Mouse (Mus musculus) kidney, adult 2 months (tissue): ENCODE results near the gene Abhd2. TPM values are rescaled to one million over a fixed set of nuclear protein-coding genes. Genes with fewer than 3 reads are reported as not detected.

Experiments used
- DNase-seq: peaks from one replicate; pipeline ENCODE4 v3.0.0; 2021
- H3K27ac ChIP-seq: fragments of 200-500 bp; 2 replicates; pipeline ENCODE4 v1.5.1; 2012; ENCODE audit warnings: low read depth, low read length, control low read depth, inconsistent platforms; ENCODE audit not compliant: insufficient read depth
- H3K27me3 ChIP-seq: fragments of 200-500 bp; replicated peaks from 2 replicates; pipeline ENCODE4 v1.6.1; 2012; ENCODE audit warnings: mild to moderate bottlenecking, moderate library complexity, low read length, inconsistent platforms; ENCODE audit not compliant: control insufficient read depth, insufficient read depth
- H3K36me3 ChIP-seq: fragments of 200-500 bp; 2 replicates; pipeline ENCODE4 v1.6.1; 2012; ENCODE audit warnings: mild to moderate bottlenecking, moderate library complexity, low read length, inconsistent platforms; ENCODE audit not compliant: control insufficient read depth, insufficient read depth
- H3K4me1 ChIP-seq: fragments of 200-500 bp; 2 replicates; pipeline ENCODE4 v1.6.1; 2011; ENCODE audit warnings: low read length; ENCODE audit not compliant: control insufficient read depth, insufficient read depth
- H3K4me3 ChIP-seq: fragments of 200-500 bp; 2 replicates; pipeline ENCODE4 v1.5.1; 2011; ENCODE audit warnings: mild to moderate bottlenecking, low read depth, low read length, control low read depth; ENCODE audit not compliant: insufficient read depth
- CTCF ChIP-seq: fragments of 200-500 bp; conservative IDR thresholded peaks from 2 replicates; pipeline ENCODE4 v1.5.1; 2011; ENCODE audit warnings: low read depth, mild to moderate bottlenecking, control low read depth, low read length, moderate library complexity, mixed read lengths; ENCODE audit not compliant: insufficient read depth, insufficient read length
- POLR2A ChIP-seq: fragments of 200-500 bp; IDR thresholded peaks from one replicate; pipeline ENCODE4 v1.6.1; 2011; ENCODE audit warnings: low read depth, low read length, control low read depth
- WGBS: fragments of 180-500 bp; shearing (Covaris S2); methylation state at CpG from one replicate; pipeline ENCODE4 v1.1.7; 2018; 5-methylcytosine and 5-hydroxymethylcytosine counted together
- polyA plus RNA-seq: library from polyadenylated mRNA; depleted of rRNA; stranded (reverse); fragments of >200 nt; gene quantifications from 2 replicates; pipeline ENCODE4 v1.2.3, GENCODE M21; 2012

Abhd2 gene
- polyA plus RNA-seq, 1 experiment, result 29.4 TPM

DNA sequence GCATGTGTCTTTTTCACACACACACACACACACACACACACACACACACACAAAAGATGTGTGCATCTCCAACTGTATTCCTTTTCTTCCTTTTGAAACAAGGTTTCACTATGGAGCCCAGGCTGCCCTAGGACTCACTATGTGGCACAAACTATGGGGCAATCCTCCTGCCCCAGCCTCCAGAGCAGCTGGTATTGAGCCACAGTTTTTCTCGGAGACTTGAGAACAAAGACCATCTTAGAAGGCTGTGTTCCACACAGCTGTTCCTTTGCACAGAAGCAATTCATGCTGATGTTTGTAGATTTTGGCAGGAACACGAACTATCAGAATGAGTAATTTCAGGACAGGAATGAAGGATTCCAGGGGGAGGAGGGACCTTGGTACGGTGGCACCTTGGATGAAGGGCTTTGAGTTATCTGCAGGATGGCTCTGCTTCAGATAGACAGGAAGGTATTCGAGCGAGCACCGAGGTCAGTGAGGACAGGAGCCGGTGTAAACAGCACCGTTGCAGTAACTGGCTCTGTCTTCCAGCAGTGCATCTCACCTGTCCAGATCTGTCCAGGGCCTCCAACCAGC is 35.5 kb downstream of the Abhd2 start:
- Histone ChIP-seq H3K27ac (no peak overlapping the region), H3K27me3 (no peaks in the 10 kb centered on the region), H3K4me3 (no peak overlapping the region), H3K36me3 (no peaks in the 10 kb centered on the region), H3K4me1 (peaks cover 36% of the 10 kb centered on the region)
- DNase-seq, result peak; percentile 34
- WGBS, result 27% methylated on average over 8 of the region's 8 CpGs
- TF ChIP-seq CTCF (no peak), POLR2A (no peak)

GRCm38 (mm10) chr7:79309247-79310190 is 36.5 kb downstream of the Abhd2 start:
- H3K4me1 ChIP-seq, result peaks cover 36% of the 10 kb centered on the region
- 27% methylated on average over 19 of the region's 19 CpGs for WGBS
- TF ChIP-seq CTCF (peak; percentile 53), POLR2A (no peak)
- H3K27ac ChIP-seq, result peak overlapping the region; percentile 22; the same call in 1 of the 2 replicates
- peak; percentile 63 for DNase-seq
- no peak overlapping the region for H3K4me3 ChIP-seq
- H3K27me3 ChIP-seq, result no peaks in the 10 kb centered on the region
- no peaks in the 10 kb centered on the region for H3K36me3 ChIP-seq

- H3K36me3 ChIP-seq, result no peaks in the 10 kb centered on the region
- peaks cover 36% of the 10 kb centered on the region for H3K4me1 ChIP-seq
- DNase-seq, result peak; percentile 29
- no peaks in the 10 kb centered on the region for H3K27me3 ChIP-seq
- 43% methylated on average over 1 of the region's 1 CpGs for whole genome bisulfite sequencing
- H3K4me3 ChIP-seq, result no peak overlapping the region
- no peak overlapping the region for H3K27ac ChIP-seq
- TF ChIP-seq CTCF (no peak), POLR2A (no peak)
These were observed 37.2 kb downstream of the Abhd2 start for GRCm38 (mm10) chr7:79310191-79310555.

GRCm38 (mm10) chr7:79311420-79311988 is 38.5 kb downstream of the Abhd2 start:
- 70% methylated on average over 5 of the region's 5 CpGs for WGBS
- peak; percentile 47 for DNase-seq
- H3K4me1 ChIP-seq, result peaks cover 25% of the 10 kb centered on the region
- TF ChIP-seq CTCF (no peak), POLR2A (no peak)
- H3K36me3 ChIP-seq, result no peaks in the 10 kb centered on the region
- H3K4me3 ChIP-seq, result no peak overlapping the region
- H3K27me3 ChIP-seq, result no peaks in the 10 kb centered on the region
- no peak overlapping the region for H3K27ac ChIP-seq

DNA sequence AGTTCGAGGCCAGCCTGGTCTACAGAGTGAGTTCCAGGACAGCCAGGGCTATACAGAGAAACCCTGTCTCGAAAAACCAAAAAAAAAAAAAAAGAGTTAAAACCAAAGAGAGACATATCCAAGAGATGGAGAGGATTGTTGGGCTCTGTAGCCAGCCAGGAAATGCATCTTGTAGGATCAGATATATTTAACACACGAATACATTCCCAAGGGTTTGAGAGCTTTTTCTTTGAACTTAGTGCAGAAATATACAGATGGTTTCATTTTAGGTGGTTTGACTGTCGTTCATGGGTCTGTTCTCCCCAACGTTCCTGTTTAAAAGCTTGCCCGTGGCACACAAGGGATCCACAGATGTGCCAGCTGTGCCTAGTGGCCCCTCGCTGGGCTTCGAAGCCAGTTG is 39.2 kb downstream of the Abhd2 start:
- TF ChIP-seq CTCF, result no peak
- TF ChIP-seq POLR2A, result no peak
- no peak overlapping the region for H3K27ac ChIP-seq
- no peak for DNase-seq
- WGBS, result 72% methylated on average over 8 of the region's 8 CpGs
- peaks cover 25% of the 10 kb centered on the region for H3K4me1 ChIP-seq
- no peaks in the 10 kb centered on the region for H3K36me3 ChIP-seq
- H3K27me3 ChIP-seq, result no peaks in the 10 kb centered on the region
- H3K4me3 ChIP-seq, result no peak overlapping the region

- WGBS, result 36% methylated on average over 12 of the region's 12 CpGs
- Histone ChIP-seq H3K4me3 (no peak overlapping the region), H3K4me1 (peaks cover 35% of the 10 kb centered on the region), H3K36me3 (no peaks in the 10 kb centered on the region), H3K27me3 (no peaks in the 10 kb centered on the region), H3K27ac (no peak overlapping the region)
- no peak for TF ChIP-seq CTCF
- TF ChIP-seq POLR2A, result no peak
- peak; percentile 47 for DNase-seq
These were observed 40.6 kb downstream of the Abhd2 start for GRCm38 (mm10) chr7:79313519-79314059.

DNA sequence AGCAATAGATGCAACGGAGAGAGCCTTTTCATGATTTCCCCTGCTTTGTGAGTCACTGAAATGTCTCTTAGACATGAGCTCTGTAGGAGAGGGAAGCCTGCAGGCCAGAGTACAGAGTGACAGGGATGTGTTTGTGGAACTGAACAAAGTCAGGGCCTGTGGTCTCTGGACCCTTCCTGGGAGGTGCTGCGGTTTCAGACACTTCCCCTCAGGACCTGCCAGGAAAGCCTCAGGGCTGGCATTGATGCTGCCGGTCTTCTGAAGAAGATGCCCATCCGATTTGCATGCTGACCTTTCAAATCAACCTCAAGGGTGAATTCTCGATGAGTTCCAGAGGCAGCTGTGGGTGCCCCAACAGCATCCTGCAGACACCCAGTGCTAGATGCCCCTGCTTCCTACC is 41.5 kb downstream of the Abhd2 start:
- peaks cover 27% of the 10 kb centered on the region for H3K4me1 ChIP-seq
- no peak overlapping the region for H3K4me3 ChIP-seq
- TF ChIP-seq CTCF, result no peak
- no peak for TF ChIP-seq POLR2A
- no peak overlapping the region for H3K27ac ChIP-seq
- WGBS, result 63% methylated on average over 5 of the region's 5 CpGs
- H3K27me3 ChIP-seq, result no peaks in the 10 kb centered on the region
- no peaks in the 10 kb centered on the region for H3K36me3 ChIP-seq
- DNase-seq, result no peak
